Mouse (Mus musculus): ENCODE measurements around the gene Dmpk.

DNA sequence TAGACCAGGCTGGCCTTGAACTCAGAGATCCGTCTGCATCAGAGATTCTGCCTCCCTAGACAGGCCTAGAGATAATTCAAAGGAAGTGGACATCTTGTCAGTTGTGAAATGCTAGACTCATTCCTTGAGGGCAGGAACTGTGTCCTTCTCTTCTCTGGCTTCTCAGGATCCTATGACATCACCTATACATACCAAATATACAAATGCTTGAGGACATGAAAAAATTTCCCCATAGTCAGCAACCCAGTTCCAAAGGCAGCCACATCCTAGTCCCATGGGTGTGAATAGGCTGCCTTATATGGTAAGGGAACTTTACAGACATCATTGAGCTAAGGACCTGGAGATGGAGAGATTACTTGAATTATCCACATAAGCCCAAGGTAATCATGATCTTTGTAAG is 25.9 kb downstream of the Dmpk start:
- TF ChIP-seq MAFK (IDR thresholded peaks at IDR 0.05; ENCODE audit: insufficient replicate concordance, low read length) (no peak), MEF2A (IDR thresholded peaks at IDR 0.05; ENCODE audit: borderline replicate concordance, low read depth, low read length) (no peak), CTCF (conservative IDR thresholded peaks at IDR 0.05 in 1 of 2, IDR thresholded peaks at IDR 0.05 in 1 of 2; ENCODE audit: low read depth in 2 of 2, low read length in 2 of 2) (no peak), RCOR1 (conservative IDR thresholded peaks at IDR 0.05; ENCODE audit: low read depth, low read length) (no peak), BHLHE40 (IDR thresholded peaks at IDR 0.05; ENCODE audit: low read depth, low read length) (no peak), IRF4 (IDR thresholded peaks at IDR 0.05; ENCODE audit: low read depth, low read length) (no peak), EP300 (IDR thresholded peaks at IDR 0.05; ENCODE audit: low read length) (no peak), ZNF384 (IDR thresholded peaks at IDR 0.05; ENCODE audit: low read depth, low read length) (no peak), TBP (conservative IDR thresholded peaks at IDR 0.05; ENCODE audit: low read depth, low read length) (no peak), TCF12 (IDR thresholded peaks at IDR 0.05; ENCODE audit: low read depth, low read length) (no peak), MAZ (IDR thresholded peaks at IDR 0.05; ENCODE audit: low read depth, low read length) (no peak)

All from CH12.LX (cell line).